Mouse (Mus musculus) liver, postnatal 0 days (tissue): ENCODE data around the gene Atp5g1. TPM values are rescaled to one million over a fixed set of nuclear protein-coding genes. Genes with fewer than 3 reads are reported as not detected.
A peak's percentile ranks its signal among the peaks of the same experiment; 100 is the strongest.

Experiments
- ATAC-seq: fragments of 200-750 bp; cut with Nextera tagmentation; 2 replicates; pipeline ENCODE4 v1.8.0; 2017; ENCODE audit warnings: mild to moderate bottlenecking, moderate library complexity
- DNase-seq: peaks from one replicate; pipeline ENCODE4 v3.0.0-alpha.2; 2016
- H3K27ac ChIP-seq: fragments of 300-500 bp; sonication (generic); 2 replicates; pipeline ENCODE4 v1.5.1; 2014; ENCODE audit warnings: antibody characterized with exemption, moderate library complexity, mild to moderate bottlenecking, low read depth
- H3K27me3 ChIP-seq: fragments of 300-500 bp; sonication (generic); 2 replicates; pipeline ENCODE4 v1.6.1; 2014; ENCODE audit warnings: low read length, control low read depth, mixed read lengths; ENCODE audit not compliant: insufficient read depth
- H3K36me3 ChIP-seq: fragments of 300-500 bp; sonication (generic); replicated peaks from 2 replicates; pipeline ENCODE4 v1.6.1; 2014; ENCODE audit warnings: mild to moderate bottlenecking, control low read depth, low read length, moderate library complexity, mixed read lengths; ENCODE audit not compliant: insufficient read depth
- H3K4me1 ChIP-seq: fragments of 300-500 bp; sonication (generic); 2 replicates; pipeline ENCODE4 v1.6.1; 2014; ENCODE audit warnings: antibody characterized with exemption, mild to moderate bottlenecking, control low read depth; ENCODE audit not compliant: insufficient read depth
- H3K4me2 ChIP-seq: fragments of 300-500 bp; sonication (generic); 2 replicates; pipeline ENCODE4 v1.6.1; 2014; ENCODE audit warnings: low read depth, mild to moderate bottlenecking, low read length, moderate library complexity, mixed read lengths
- H3K4me3 ChIP-seq: fragments of 300-500 bp; sonication (generic); 2 replicates; pipeline ENCODE4 v1.5.1; 2014; ENCODE audit warnings: low read depth, low read length
- H3K9ac ChIP-seq: fragments of 300-500 bp; sonication (generic); replicated peaks from 2 replicates; pipeline ENCODE4 v1.6.1; 2014; ENCODE audit warnings: mild to moderate bottlenecking, moderate library complexity
- H3K9me3 ChIP-seq: fragments of 300-500 bp; sonication (generic); 2 replicates; pipeline ENCODE4 v1.6.1; 2016; ENCODE audit warnings: mild to moderate bottlenecking, control low read depth, low read length, mixed read lengths
- CTCF ChIP-seq: sonication (generic); IDR thresholded peaks from 2 replicates; pipeline ENCODE4 v1.5.1; 2016; ENCODE audit warnings: antibody characterized with exemption, low read depth
- EP300 ChIP-seq: IDR thresholded peaks from 2 replicates; pipeline ENCODE4 v1.6.1; 2016; ENCODE audit warnings: antibody characterized with exemption, low read depth, mild to moderate bottlenecking
- WGBS: fragments of 180-500 bp; shearing (Covaris S2); extraction: QIAGEN DNeasy Blood & Tissue Kit; methylation state at CpG from one replicate; pipeline ENCODE4 v1.1.7; 2014; ENCODE audit not compliant: insufficient replicate concordance; 5-methylcytosine and 5-hydroxymethylcytosine counted together
- polyA plus RNA-seq: library from polyadenylated mRNA; unstranded; fragments of >200 nt; fragmentation: Nextera tagmentation; extraction: Ambion mirVana; gene quantifications from 2 replicates; pipeline ENCODE4 v1.2.1, GENCODE M21; 2015

The Atp5g1 gene
- polyA plus RNA-seq, 1 experiment from 2014 or later, result 849 TPM

DNA sequence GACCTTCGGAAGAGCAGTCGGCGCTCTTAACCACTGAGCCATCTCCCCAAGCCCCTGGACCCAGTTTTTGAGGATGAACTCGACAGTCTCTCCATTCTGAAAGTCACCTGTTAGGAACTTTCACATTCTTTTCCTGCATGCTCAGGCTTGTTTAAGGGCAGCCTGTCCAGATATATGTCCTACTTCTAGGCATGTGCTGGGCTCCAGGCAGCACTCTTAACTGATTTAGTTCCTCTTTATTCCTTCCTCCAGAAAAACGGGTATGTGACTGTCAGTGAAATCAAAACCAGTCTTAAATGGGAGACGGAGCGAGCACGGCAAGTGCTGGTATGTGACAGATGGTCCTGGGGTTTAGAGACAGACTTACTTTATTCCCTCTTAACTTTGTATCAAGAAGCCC, 29.4 kb downstream of the Atp5g1 start:
- H3K36me3 ChIP-seq, result peaks cover 65% of the 10 kb centered on the region
- no peaks in the 10 kb centered on the region for H3K9me3 ChIP-seq
- no peak overlapping the region for H3K4me3 ChIP-seq
- DNase-seq (no peak), ATAC-seq (no peak)
- no peak overlapping the region for H3K4me2 ChIP-seq
- H3K27ac ChIP-seq, result no peak overlapping the region
- TF ChIP-seq CTCF (no peak), EP300 (no peak)
- no peaks in the 10 kb centered on the region for H3K27me3 ChIP-seq
- H3K4me1 ChIP-seq, result peaks cover 2% of the 10 kb centered on the region; the same call in 1 of the 2 replicates
- no peak overlapping the region for H3K9ac ChIP-seq
- WGBS, result 83% methylated on average over 8 of the region's 8 CpGs

- peaks cover 55% of the 10 kb centered on the region for H3K36me3 ChIP-seq
- H3K9ac ChIP-seq, result no peak overlapping the region
- H3K9me3 ChIP-seq, result no peaks in the 10 kb centered on the region
- no peak overlapping the region for H3K27ac ChIP-seq
- no peak for DNase-seq
- ATAC-seq, result peak; percentile 69
- H3K4me2 ChIP-seq, result no peak overlapping the region
- no peaks in the 10 kb centered on the region for H3K27me3 ChIP-seq
- no peak for TF ChIP-seq EP300
- no peak for TF ChIP-seq CTCF
- H3K4me1 ChIP-seq, result peaks cover 2% of the 10 kb centered on the region; the same call in 1 of the 2 replicates
- no peak overlapping the region for H3K4me3 ChIP-seq
- WGBS, result 85% methylated on average over 11 of the region's 11 CpGs
Observed at GRCm38 (mm10) chr11:96044803-96045567, 30.5 kb downstream of the Atp5g1 start.

DNA sequence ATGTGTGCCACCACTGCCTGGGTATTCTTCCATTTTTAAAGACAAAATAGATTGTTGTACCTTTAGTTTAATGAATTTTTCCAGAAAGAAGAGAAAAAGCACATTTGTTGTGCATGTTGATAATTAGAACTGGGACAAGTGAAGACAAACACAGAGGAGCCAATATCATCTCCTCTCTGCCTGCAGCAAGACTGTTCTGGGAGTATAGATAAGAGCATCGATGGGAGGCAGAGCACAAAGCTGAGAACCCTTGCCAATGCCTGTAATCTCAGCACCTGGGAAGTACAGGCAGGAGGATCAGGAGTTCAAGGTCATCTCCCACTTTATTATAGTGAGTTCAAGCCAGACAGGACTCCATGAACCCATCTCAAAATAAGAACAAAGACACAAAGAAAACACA, 36.9 kb downstream of the Atp5g1 start:
- H3K4me2 ChIP-seq, result no peak overlapping the region
- H3K27ac ChIP-seq, result no peak overlapping the region
- 48% methylated on average over 1 of the region's 1 CpGs for WGBS
- no peak for TF ChIP-seq EP300
- TF ChIP-seq CTCF, result no peak
- DNase-seq (no peak), ATAC-seq (no peak)
- H3K27me3 ChIP-seq, result no peaks in the 10 kb centered on the region
- H3K4me1 ChIP-seq, result peaks cover 12% of the 10 kb centered on the region
- no peak overlapping the region for H3K4me3 ChIP-seq
- H3K9me3 ChIP-seq, result no peaks in the 10 kb centered on the region
- peaks cover 24% of the 10 kb centered on the region for H3K36me3 ChIP-seq
- H3K9ac ChIP-seq, result no peak overlapping the region

GRCm38 (mm10) chr11:96037499-96037898, 38.0 kb downstream of the Atp5g1 start:
- H3K9ac ChIP-seq, result no peak overlapping the region
- H3K4me3 ChIP-seq, result no peak overlapping the region
- H3K27me3 ChIP-seq, result no peaks in the 10 kb centered on the region
- no peak for TF ChIP-seq EP300
- no peak for TF ChIP-seq CTCF
- no peaks in the 10 kb centered on the region for H3K9me3 ChIP-seq
- peaks cover 12% of the 10 kb centered on the region for H3K4me1 ChIP-seq
- WGBS, result 70% methylated on average over 5 of the region's 5 CpGs
- ATAC-seq, result no peak
- no peak for DNase-seq
- H3K27ac ChIP-seq, result no peak overlapping the region
- H3K36me3 ChIP-seq, result peaks cover 20% of the 10 kb centered on the region
- no peak overlapping the region for H3K4me2 ChIP-seq

- H3K36me3 ChIP-seq, result peaks cover 15% of the 10 kb centered on the region
- H3K4me1 ChIP-seq, result peaks cover 15% of the 10 kb centered on the region
- DNase-seq (no peak), ATAC-seq (peak; percentile 53)
- peak overlapping the region; percentile 67 for H3K4me2 ChIP-seq
- no peaks in the 10 kb centered on the region for H3K27me3 ChIP-seq
- H3K4me3 ChIP-seq, result peak overlapping the region; percentile 80
- H3K9me3 ChIP-seq, result no peaks in the 10 kb centered on the region
- peak overlapping the region; percentile 76 for H3K9ac ChIP-seq
- H3K27ac ChIP-seq, result peak overlapping the region; percentile 8; the same call in 1 of the 2 replicates
- no peak for TF ChIP-seq EP300
- TF ChIP-seq CTCF, result no peak
- 3% methylated on average over 6 of the region's 6 CpGs for WGBS
Observed at GRCm38 (mm10) chr11:96035133-96035532, 40.3 kb downstream of the Atp5g1 start.

- Histone ChIP-seq H3K4me3 (peak within 1 kb of the TSS; percentile 80), H3K36me3 (peaks cover 15% of the 10 kb centered on the region), H3K9me3 (no peaks in the 10 kb centered on the region), H3K27me3 (no peaks in the 10 kb centered on the region), H3K4me2 (peak within 1 kb of the TSS; percentile 67), H3K4me1 (peaks cover 15% of the 10 kb centered on the region), H3K9ac (peak within 1 kb of the TSS; percentile 76), H3K27ac (peak within 1 kb of the TSS; percentile 63)
- TF ChIP-seq CTCF (no peak), EP300 (no peak; the same call in 1 of the 2 replicates)
- DNase-seq, result peak; percentile 96
- peak; percentile 92 for ATAC-seq
- under 1% methylated on average over 29 of the region's 29 CpGs for WGBS
Observed at GRCm38 (mm10) chr11:96034596-96035052, 40.8 kb downstream of the Atp5g1 start, which contains the start of gene Snf8. Snf8 (plus strand) TSS chr11:96034885.
